Mouse (Mus musculus) embryonic facial prominence, embryonic 14.5 days (tissue): ENCODE data around the gene Ehbp1. TPM values are rescaled to one million over a fixed set of nuclear protein-coding genes. Genes with fewer than 3 reads are reported as not detected.

Experiments
- ATAC-seq: fragments of 200-750 bp; cut with Nextera tagmentation; 2 replicates; pipeline ENCODE4 v1.8.0; 2017; ENCODE audit warnings: low read depth, moderate number of reproducible peaks, moderate TSS enrichment
- DNase-seq: peaks from one replicate; pipeline ENCODE4 v3.0.0-alpha.2; 2015; ENCODE audit warnings: low spot score
- H3K27ac ChIP-seq: fragments of 300-500 bp; sonication (generic); replicated peaks from 2 replicates; pipeline ENCODE4 v1.5.1; 2014; ENCODE audit warnings: low read depth, mild to moderate bottlenecking, low read length, moderate library complexity
- H3K27me3 ChIP-seq: fragments of 300-500 bp; sonication (generic); replicated peaks from 2 replicates; pipeline ENCODE4 v1.6.1; 2014; ENCODE audit warnings: low read length; ENCODE audit not compliant: control insufficient read depth, insufficient read depth
- H3K36me3 ChIP-seq: fragments of 300-500 bp; sonication (generic); 2 replicates; pipeline ENCODE4 v1.6.1; 2014; ENCODE audit warnings: low read length, mixed read lengths; ENCODE audit not compliant: control insufficient read depth, insufficient read depth
- H3K4me1 ChIP-seq: fragments of 300-500 bp; sonication (generic); 2 replicates; pipeline ENCODE4 v1.6.1; 2014; ENCODE audit warnings: antibody characterized with exemption, low read length; ENCODE audit not compliant: control insufficient read depth, insufficient read depth
- H3K4me2 ChIP-seq: fragments of 300-500 bp; sonication (generic); 2 replicates; pipeline ENCODE4 v1.6.1; 2014; ENCODE audit warnings: low read depth, mild to moderate bottlenecking, low read length, moderate library complexity, mixed read lengths
- H3K4me3 ChIP-seq: fragments of 300-500 bp; sonication (generic); 2 replicates; pipeline ENCODE4 v1.5.1; 2014; ENCODE audit warnings: low read depth, mild to moderate bottlenecking, low read length
- H3K9ac ChIP-seq: fragments of 300-500 bp; sonication (generic); 2 replicates; pipeline ENCODE4 v1.6.1; 2014; ENCODE audit warnings: low read depth, mild to moderate bottlenecking, low read length, moderate library complexity, mixed read lengths
- H3K9me3 ChIP-seq: fragments of 300-500 bp; sonication (generic); 2 replicates; pipeline ENCODE4 v1.6.1; 2016; ENCODE audit warnings: low read length; ENCODE audit not compliant: control insufficient read depth
- WGBS: fragments of 180-500 bp; shearing (Covaris S2); extraction: QIAGEN DNeasy Blood & Tissue Kit; methylation state at CpG from one replicate; pipeline ENCODE4 v1.1.7; 2014; 5-methylcytosine and 5-hydroxymethylcytosine counted together
- polyA plus RNA-seq: library from polyadenylated mRNA; unstranded; fragments of >200 nt; fragmentation: Nextera tagmentation; extraction: Ambion mirVana; gene quantifications from 2 replicates; pipeline ENCODE4 v1.2.1, GENCODE M21; 2014

Ehbp1 gene
- polyA plus RNA-seq, 1 experiment from 2014 or later = 13.1 TPM

DNA sequence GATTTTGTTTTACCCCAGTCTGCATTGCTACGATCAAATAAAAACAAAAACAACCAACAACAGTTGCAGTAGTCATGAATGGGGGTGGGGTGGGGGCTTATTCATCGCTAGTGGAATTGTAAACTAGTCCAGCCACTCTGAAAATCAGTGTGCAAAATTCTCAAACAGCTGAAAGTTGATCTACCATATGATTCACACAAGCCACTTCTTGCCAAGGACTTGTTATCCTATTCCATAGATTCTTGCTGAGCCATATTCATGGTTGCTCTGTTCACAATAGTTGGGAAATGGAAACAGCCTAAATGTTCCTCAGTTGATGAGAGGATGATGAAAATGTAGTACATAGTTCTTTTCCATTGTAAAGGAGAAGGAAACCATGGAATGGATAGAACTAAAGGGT, 24.4 kb upstream of the Ehbp1 start:
- Histone ChIP-seq H3K9ac (no peak overlapping the region), H3K27me3 (no peaks in the 10 kb centered on the region), H3K4me3 (no peak overlapping the region), H3K27ac (no peak overlapping the region), H3K4me2 (no peak overlapping the region), H3K9me3 (no peaks in the 10 kb centered on the region), H3K4me1 (no peaks in the 10 kb centered on the region), H3K36me3 (no peaks in the 10 kb centered on the region)
- DNase-seq = no peak
- no peak for ATAC-seq
- 69% methylated on average over 2 of the region's 2 CpGs for WGBS

GRCm38 (mm10) chr11:22353962-22354621, 12.0 kb upstream of the Ehbp1 start:
- no peak overlapping the region for H3K9ac ChIP-seq
- H3K4me2 ChIP-seq = no peak overlapping the region
- no peak for DNase-seq
- no peaks in the 10 kb centered on the region for H3K36me3 ChIP-seq
- ATAC-seq = no peak
- H3K27me3 ChIP-seq = no peaks in the 10 kb centered on the region
- WGBS = 81% methylated on average over 6 of the region's 6 CpGs
- H3K4me1 ChIP-seq = 0 out of 2 replicates have a peak, but pooled peaks cover under 1% of the 10 kb centered on the region
- H3K27ac ChIP-seq = no peak overlapping the region
- no peak overlapping the region for H3K4me3 ChIP-seq
- no peaks in the 10 kb centered on the region for H3K9me3 ChIP-seq

DNA sequence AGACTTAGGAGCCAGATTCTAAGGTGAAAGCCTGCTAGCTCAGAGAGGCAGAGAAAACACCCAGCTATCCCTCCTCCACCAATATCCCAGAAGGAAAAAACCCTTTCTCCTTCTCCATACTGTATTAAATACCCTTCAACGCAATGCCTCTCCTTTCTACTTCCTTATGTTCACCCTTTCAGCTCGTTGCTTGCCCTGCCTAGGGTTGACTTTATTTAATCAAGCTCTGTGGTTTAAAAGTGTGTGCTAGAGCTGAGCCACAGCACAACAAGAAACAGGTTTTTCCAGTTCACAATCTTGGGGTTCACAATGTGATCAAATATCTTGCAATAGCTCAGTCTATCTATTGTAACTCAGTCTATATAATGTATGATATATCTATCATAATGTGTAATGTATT, 7.9 kb upstream of the Ehbp1 start:
- Histone ChIP-seq H3K9ac (no peak overlapping the region), H3K4me2 (no peak overlapping the region), H3K36me3 (no peaks in the 10 kb centered on the region), H3K9me3 (no peaks in the 10 kb centered on the region), H3K4me1 (peaks cover 31% of the 10 kb centered on the region), H3K27ac (no peak overlapping the region), H3K27me3 (no peaks in the 10 kb centered on the region), H3K4me3 (no peak overlapping the region)
- DNase-seq = no peak
- 39% methylated on average over 2 of the region's 2 CpGs for WGBS
- ATAC-seq = no peak

GRCm38 (mm10) chr11:22348536-22348910, 6.4 kb upstream of the Ehbp1 start:
- WGBS = 8% methylated on average over 1 of the region's 1 CpGs
- H3K4me3 ChIP-seq = no peak overlapping the region
- peak overlapping the region; percentile 18; the same call in 1 of the 2 replicates for H3K4me2 ChIP-seq
- no peaks in the 10 kb centered on the region for H3K9me3 ChIP-seq
- no peak for DNase-seq
- peak overlapping the region; percentile 87 for H3K27ac ChIP-seq
- peaks cover 31% of the 10 kb centered on the region for H3K4me1 ChIP-seq
- H3K36me3 ChIP-seq = no peaks in the 10 kb centered on the region
- no peak overlapping the region for H3K9ac ChIP-seq
- H3K27me3 ChIP-seq = no peaks in the 10 kb centered on the region
- peak; percentile 60; the same call in 1 of the 2 replicates for ATAC-seq

DNA sequence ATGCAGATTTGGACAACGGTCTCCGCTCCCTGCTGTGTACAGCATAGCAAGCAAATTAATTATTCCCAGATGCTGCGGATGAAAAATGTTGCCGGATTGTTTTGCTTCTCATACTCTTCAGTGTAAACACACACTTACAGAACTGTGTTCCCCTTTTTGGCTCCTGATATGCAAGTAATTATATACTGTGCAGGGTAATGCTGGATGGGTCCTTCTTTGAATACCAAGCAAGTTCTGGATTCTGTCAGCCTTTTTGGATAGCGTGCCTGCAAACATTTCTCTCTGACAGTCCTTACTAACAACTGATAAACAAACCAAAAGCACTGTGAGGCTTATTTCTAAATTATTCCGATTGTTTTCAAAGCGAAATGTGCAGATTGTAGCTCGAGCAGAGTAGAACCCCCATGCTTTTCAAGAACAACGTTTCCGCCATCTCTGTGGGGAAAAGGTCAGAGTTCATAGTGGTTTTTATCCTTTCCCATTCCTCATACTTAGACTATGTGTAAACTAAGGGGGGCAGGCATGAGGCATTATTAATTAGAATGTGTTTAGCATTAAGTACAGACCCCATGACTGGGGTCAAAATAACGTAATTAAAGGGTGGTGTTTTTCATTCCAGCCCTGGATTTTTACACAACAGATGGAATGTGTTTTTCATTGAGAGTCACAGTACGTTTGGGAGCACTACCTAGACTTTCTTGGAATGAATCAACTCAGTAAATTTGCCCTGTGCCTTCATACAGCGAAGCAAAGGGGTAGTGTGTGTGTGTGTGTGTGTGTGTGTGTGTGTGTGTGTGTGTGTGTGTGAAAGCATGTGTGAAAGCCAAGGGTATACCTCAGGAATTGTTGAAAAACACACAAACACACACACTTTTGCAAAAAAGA, 5.8 kb upstream of the Ehbp1 start:
- Histone ChIP-seq H3K36me3 (no peaks in the 10 kb centered on the region), H3K4me3 (no peak overlapping the region), H3K4me2 (peak overlapping the region; percentile 18), H3K9me3 (no peaks in the 10 kb centered on the region), H3K4me1 (peaks cover 32% of the 10 kb centered on the region), H3K27ac (peak overlapping the region; percentile 87), H3K9ac (no peak overlapping the region), H3K27me3 (no peaks in the 10 kb centered on the region)
- DNase-seq (peak; percentile 93), ATAC-seq (peak; percentile 67; the same call in 1 of the 2 replicates)
- WGBS = 27% methylated on average over 13 of the region's 13 CpGs

- Histone ChIP-seq H3K4me1 (no peaks in the 10 kb centered on the region), H3K4me2 (no peak overlapping the region), H3K9me3 (no peaks in the 10 kb centered on the region), H3K27me3 (no peaks in the 10 kb centered on the region), H3K27ac (no peak overlapping the region), H3K4me3 (no peak overlapping the region), H3K36me3 (no peaks in the 10 kb centered on the region), H3K9ac (no peak overlapping the region)
- WGBS = 58% methylated on average over 2 of the region's 2 CpGs
- DNase-seq (peak; percentile 35), ATAC-seq (no peak)
These were observed 14.7 kb downstream of the Ehbp1 start for GRCm38 (mm10) chr11:22327302-22327910.

DNA sequence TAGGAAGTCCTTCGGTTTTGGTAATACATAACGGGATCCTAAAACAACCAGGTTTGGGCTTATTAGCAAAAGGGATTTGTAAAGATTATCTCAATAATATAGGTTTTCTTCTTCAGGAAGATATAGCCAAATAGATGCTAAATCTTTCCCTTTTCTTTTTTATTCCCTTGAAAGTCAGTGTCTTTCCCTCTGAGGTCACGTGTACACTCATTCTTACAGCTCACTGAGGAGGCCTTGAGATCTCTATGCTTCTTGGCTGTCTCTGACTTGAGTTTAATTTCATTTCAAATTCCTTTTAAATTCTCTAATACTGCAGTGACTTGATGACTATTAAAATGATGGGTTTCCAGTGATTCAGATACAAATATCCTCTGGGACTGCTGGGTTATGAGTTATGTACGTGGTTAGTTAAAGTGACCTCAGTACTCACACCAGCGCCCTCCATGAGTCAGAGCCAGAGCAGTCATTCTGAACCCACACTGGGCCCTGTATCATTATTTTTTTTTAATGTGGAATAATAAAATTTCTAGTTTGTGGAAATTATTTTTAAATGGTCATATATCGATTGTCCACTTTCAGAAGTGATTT, 24.2 kb downstream of the Ehbp1 start:
- Histone ChIP-seq H3K4me1 (no peaks in the 10 kb centered on the region), H3K9ac (no peak overlapping the region), H3K4me2 (no peak overlapping the region), H3K27ac (no peak overlapping the region), H3K27me3 (no peaks in the 10 kb centered on the region), H3K36me3 (no peaks in the 10 kb centered on the region), H3K4me3 (no peak overlapping the region), H3K9me3 (no peaks in the 10 kb centered on the region)
- DNase-seq = no peak
- WGBS = 83% methylated on average over 6 of the region's 6 CpGs
- ATAC-seq = no peak

DNA sequence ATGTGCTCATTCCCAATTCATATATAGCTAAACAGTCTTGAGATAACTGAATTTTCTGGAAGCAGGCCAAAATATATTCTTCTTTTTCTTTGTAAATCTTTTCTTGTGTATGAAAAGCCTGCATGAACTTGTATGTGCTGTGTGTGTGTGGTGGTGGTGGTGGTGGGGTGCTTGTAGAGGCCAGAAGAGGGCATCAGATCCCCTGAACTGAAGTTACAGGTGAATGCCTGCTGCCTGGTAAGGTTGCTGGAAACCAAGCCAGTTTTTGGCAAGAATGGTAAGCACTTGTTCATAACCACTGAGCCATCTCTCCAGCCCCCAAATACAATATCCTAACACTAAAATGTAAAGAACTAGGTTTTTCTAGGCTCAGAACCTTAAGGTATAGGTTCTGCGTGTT, 26.3 kb downstream of the Ehbp1 start:
- no peaks in the 10 kb centered on the region for H3K27me3 ChIP-seq
- no peak overlapping the region for H3K4me3 ChIP-seq
- 78% methylated on average over 1 of the region's 1 CpGs for whole genome bisulfite sequencing
- H3K9me3 ChIP-seq = no peaks in the 10 kb centered on the region
- no peaks in the 10 kb centered on the region for H3K4me1 ChIP-seq
- ATAC-seq (no peak), DNase-seq (no peak)
- H3K9ac ChIP-seq = no peak overlapping the region
- no peak overlapping the region for H3K27ac ChIP-seq
- no peaks in the 10 kb centered on the region for H3K36me3 ChIP-seq
- no peak overlapping the region for H3K4me2 ChIP-seq
